Mouse (Mus musculus) forebrain, embryonic 10.5 days (tissue): ENCODE results near the gene Irf2. TPM values are rescaled to one million over a fixed set of nuclear protein-coding genes. Genes with fewer than 3 reads are reported as not detected.

ENCODE experiments used
- DNase-seq: peaks from one replicate; pipeline ENCODE4 v3.0.0-alpha.2; 2017; ENCODE audit warnings: low spot score; ENCODE audit errors: extremely low spot score
- H3K27ac ChIP-seq: fragments of 300-500 bp; sonication (generic); 2 replicates; pipeline ENCODE4 v1.5.1; 2016; ENCODE audit warnings: mild to moderate bottlenecking
- H3K27me3 ChIP-seq: fragments of 300-500 bp; sonication (generic); 2 replicates; pipeline ENCODE4 v1.6.1; 2016; ENCODE audit warnings: mild to moderate bottlenecking; ENCODE audit not compliant: poor library complexity, severe bottlenecking
- H3K36me3 ChIP-seq: fragments of 300-500 bp; sonication (generic); replicated peaks from 2 replicates; pipeline ENCODE4 v1.6.1; 2016; ENCODE audit warnings: mild to moderate bottlenecking, moderate library complexity
- H3K4me1 ChIP-seq: fragments of 300-500 bp; sonication (generic); 2 replicates; pipeline ENCODE4 v1.6.1; 2016
- H3K4me3 ChIP-seq: fragments of 300-500 bp; sonication (generic); 2 replicates; pipeline ENCODE4 v1.5.1; 2016; ENCODE audit warnings: mild to moderate bottlenecking, moderate library complexity
- H3K9me3 ChIP-seq: fragments of 300-500 bp; sonication (generic); 2 replicates; pipeline ENCODE4 v1.6.1; 2016; ENCODE audit warnings: mild to moderate bottlenecking, moderate library complexity
- WGBS: fragments of 180-500 bp; shearing (Covaris S2); methylation state at CpG from one replicate; pipeline ENCODE4 v1.1.7; 2016; 5-methylcytosine and 5-hydroxymethylcytosine counted together
- polyA plus RNA-seq: library from polyadenylated mRNA; unstranded; fragments of >200 nt; fragmentation: Nextera tagmentation; extraction: Ambion mirVana; gene quantifications from 2 replicates; pipeline ENCODE4 v1.2.1, GENCODE M21; 2016

The Irf2 gene
- polyA plus RNA-seq, 1 experiment from 2014 or later, result 7.8 TPM

DNA sequence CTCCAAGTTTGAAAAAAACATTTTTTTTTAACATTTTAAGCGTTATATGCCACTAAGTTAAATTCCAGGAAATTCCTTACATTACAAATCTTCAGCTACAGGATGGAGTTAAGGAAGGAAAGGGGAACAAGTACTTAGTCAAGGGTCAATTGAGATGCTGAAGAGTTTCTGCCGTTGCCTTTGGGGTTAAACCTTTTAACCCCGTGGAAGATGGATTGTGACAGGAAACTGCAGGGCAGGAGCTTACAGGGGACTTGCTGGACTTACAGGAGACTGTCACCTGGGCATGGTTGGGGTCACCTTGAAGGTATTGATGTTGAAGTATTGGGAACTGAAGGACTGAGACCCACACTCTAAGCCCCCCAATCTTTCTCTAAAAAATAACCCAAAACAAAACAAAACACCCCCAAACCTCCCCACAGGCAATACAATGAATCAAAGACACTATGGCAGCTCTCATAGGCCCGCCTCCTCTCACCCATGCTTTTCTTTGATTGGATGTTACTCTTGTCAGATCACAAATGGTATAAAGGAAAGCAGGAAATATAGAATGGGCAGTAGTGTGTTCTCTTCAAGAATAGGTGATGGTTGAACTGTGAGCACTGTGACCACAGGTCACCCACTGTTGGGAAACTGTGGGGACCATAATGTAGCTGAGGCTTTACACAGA, 7.9 kb downstream of the Irf2 start:
- Histone ChIP-seq H3K4me3 (no peak overlapping the region), H3K27me3 (no peaks in the 10 kb centered on the region), H3K9me3 (no peaks in the 10 kb centered on the region), H3K27ac (no peak overlapping the region), H3K36me3 (no peaks in the 10 kb centered on the region), H3K4me1 (peaks cover 25% of the 10 kb centered on the region)
- WGBS, result 55% methylated on average over 4 of the region's 4 CpGs
- DNase-seq, result no peak

DNA sequence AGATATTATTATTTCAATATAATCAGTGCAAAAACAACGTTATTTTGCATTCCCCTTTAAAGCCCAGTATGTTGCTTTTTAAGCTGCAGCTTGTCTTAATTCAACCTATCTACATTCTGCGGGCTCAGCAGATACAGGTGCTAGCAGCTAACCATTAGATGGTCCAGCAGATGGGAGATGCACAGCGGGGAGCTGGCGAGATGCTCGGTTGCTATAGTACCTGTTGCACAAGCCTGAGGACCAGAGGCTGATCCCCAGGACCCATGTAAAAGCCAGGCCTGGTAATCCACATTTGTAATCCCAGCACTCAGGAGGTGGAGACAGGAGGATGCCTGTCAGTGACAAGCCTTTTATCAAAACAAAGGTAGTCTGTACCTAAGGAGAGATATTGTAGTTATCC, 10.5 kb downstream of the Irf2 start:
- Histone ChIP-seq H3K27ac (no peak overlapping the region), H3K4me1 (peaks cover 30% of the 10 kb centered on the region), H3K27me3 (no peaks in the 10 kb centered on the region), H3K36me3 (no peaks in the 10 kb centered on the region), H3K4me3 (no peak overlapping the region), H3K9me3 (no peaks in the 10 kb centered on the region)
- 57% methylated on average over 5 of the region's 5 CpGs for WGBS
- no peak for DNase-seq

DNA sequence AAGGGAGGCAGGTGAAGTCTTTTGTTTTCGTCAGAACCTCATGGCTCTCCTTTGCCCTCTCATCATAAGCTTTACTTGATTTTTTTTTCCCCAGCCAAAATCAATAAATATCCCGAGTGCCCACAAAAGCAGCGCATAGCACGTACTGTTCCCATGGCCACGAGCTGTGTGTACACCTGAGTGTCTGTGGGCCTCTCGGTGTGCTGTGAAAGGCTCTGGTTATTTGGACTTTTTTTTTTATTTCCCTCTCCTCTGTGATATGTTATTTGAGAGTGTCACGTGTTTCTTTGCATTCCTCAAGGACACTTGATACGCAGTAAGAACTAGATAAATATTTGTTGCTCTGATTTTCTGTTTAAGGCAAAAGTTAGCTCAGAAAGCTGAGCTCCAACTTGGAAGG, 11.0 kb downstream of the Irf2 start:
- H3K4me1 ChIP-seq, result peaks cover 30% of the 10 kb centered on the region
- H3K27ac ChIP-seq, result no peak overlapping the region
- H3K36me3 ChIP-seq, result no peaks in the 10 kb centered on the region
- H3K4me3 ChIP-seq, result no peak overlapping the region
- 86% methylated on average over 8 of the region's 8 CpGs for WGBS
- H3K9me3 ChIP-seq, result no peaks in the 10 kb centered on the region
- no peaks in the 10 kb centered on the region for H3K27me3 ChIP-seq
- no peak for DNase-seq

DNA sequence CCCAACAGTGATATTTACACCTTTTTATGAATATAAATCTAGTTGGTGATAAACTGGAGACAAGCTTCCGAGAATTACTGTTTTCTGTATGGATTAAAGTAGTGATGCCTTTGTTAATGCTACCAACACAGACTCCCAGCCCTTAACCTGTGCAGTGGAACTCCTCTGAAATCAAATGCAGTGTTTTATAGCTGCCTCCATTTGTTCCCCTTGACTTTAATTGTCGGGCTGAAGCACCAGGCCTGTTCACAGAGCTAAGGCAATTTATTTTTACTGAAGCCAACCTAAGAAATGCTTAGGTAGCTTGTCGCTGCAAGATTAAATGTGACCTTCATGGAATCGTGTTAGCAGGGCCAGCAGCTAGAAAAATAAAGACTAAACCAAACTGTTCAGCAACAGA, 11.6 kb downstream of the Irf2 start:
- H3K9me3 ChIP-seq, result no peaks in the 10 kb centered on the region
- H3K4me3 ChIP-seq, result no peak overlapping the region
- H3K4me1 ChIP-seq, result peaks cover 30% of the 10 kb centered on the region
- H3K27me3 ChIP-seq, result no peaks in the 10 kb centered on the region
- 86% methylated on average over 4 of the region's 4 CpGs for WGBS
- H3K27ac ChIP-seq, result no peak overlapping the region
- no peak for DNase-seq
- no peaks in the 10 kb centered on the region for H3K36me3 ChIP-seq

DNA sequence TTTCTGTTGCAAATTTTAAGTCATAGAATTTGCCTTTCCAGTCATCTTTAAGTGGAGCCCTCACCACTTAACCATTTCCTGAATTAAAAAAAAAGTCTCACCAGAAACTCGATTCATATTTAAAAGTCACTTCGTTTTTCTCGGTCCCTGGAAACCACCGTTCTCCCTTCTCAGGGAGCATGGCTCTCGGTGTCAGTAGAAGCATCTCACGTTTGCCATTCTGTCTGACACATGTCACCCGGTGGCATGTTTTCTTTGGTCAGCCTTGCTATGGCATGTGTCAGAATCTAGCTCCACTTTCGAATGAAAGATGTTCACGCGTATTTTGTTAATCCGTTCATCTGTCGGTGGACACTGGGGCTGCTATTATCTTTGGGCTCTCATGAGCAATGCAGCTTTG, 13.5 kb downstream of the Irf2 start:
- peaks cover 23% of the 10 kb centered on the region for H3K4me1 ChIP-seq
- no peaks in the 10 kb centered on the region for H3K9me3 ChIP-seq
- no peak overlapping the region for H3K27ac ChIP-seq
- H3K4me3 ChIP-seq, result no peak overlapping the region
- no peak for DNase-seq
- 0 out of 2 replicates have a peak, but pooled peaks cover under 1% of the 10 kb centered on the region for H3K36me3 ChIP-seq
- H3K27me3 ChIP-seq, result no peaks in the 10 kb centered on the region
- WGBS, result 88% methylated on average over 12 of the region's 12 CpGs

DNA sequence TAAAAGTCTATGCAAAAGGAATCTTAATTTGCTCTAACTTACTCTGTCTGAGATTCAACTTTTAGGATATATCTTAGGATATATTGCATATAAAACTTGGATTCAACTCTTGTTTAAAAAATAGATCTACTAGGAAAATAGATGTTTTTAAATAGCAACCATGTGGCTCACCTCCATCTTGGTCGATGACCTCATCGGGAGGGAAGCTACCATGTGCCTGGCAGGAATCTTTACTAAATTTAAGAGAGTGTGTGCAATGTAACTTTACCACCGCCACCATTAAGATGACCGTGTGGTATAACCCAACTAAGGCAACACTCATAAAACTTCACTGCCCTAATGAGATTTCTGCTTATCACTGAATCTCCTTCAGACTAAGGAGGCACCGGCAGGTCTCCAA, 14.8 kb downstream of the Irf2 start:
- 0 out of 2 replicates have a peak, but pooled peaks cover 3% of the 10 kb centered on the region for H3K36me3 ChIP-seq
- DNase-seq, result no peak
- no peaks in the 10 kb centered on the region for H3K27me3 ChIP-seq
- WGBS, result 97% methylated on average over 5 of the region's 5 CpGs
- H3K27ac ChIP-seq, result no peak overlapping the region
- H3K4me1 ChIP-seq, result peaks cover 23% of the 10 kb centered on the region
- H3K4me3 ChIP-seq, result no peak overlapping the region
- no peaks in the 10 kb centered on the region for H3K9me3 ChIP-seq

DNA sequence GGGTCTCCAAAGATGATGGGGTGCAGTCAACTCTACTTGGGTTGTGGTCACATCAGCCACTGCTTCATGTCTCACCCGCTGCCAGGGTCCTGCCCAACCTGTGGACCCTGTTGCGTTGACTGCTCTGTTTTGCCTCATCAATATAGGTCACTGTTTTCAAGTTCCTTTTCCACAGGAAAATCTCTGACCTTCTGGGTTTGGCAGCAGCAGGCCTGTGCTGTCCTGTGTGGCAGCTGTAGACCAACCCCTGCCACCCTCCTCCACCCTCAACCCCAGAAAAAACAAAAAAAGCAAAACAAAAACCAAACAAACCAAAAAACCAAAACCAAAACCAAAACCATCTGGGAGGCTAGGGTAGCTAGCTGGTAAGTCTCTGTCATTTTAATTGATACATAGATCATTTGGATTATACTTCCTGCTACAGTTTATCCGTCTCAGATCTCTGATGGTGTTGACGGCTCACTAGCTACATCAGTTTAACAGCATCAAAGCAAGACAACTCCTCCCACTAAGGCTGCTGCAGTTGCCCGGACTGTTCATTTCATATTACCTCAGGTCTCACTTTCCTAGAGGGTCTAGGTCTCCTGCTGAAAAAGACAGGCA, 16.3 kb downstream of the Irf2 start:
- Histone ChIP-seq H3K27ac (no peak overlapping the region), H3K9me3 (no peaks in the 10 kb centered on the region), H3K27me3 (no peaks in the 10 kb centered on the region), H3K4me3 (no peak overlapping the region), H3K36me3 (0 out of 2 replicates have a peak, but pooled peaks cover 5% of the 10 kb centered on the region), H3K4me1 (peaks cover 15% of the 10 kb centered on the region; the same call in 1 of the 2 replicates)
- DNase-seq, result no peak
- WGBS, result 84% methylated on average over 5 of the region's 5 CpGs

DNA sequence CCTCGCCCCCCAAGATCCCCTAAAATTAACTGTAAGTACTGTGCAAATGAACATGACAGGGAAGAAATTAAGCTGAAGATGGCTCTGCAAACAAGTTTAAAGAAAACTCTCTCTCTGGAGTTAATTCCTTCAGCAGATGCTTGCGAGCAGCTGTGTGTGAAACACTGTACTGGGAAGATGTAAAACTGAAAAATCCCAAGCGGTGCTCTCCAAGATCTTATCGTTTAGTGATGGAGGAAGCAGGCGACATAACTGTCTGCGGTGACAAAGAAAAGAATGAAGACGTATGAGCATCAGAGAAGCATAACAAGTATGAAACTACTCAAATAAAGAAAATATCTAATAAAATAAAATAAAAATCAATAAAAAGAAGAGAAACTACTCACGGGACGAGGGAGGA, 18.1 kb downstream of the Irf2 start:
- Histone ChIP-seq H3K4me3 (no peak overlapping the region), H3K4me1 (peaks cover 5% of the 10 kb centered on the region; the same call in 1 of the 2 replicates), H3K36me3 (0 out of 2 replicates have a peak, but pooled peaks cover 5% of the 10 kb centered on the region), H3K9me3 (no peaks in the 10 kb centered on the region), H3K27ac (no peak overlapping the region), H3K27me3 (no peaks in the 10 kb centered on the region)
- WGBS, result 92% methylated on average over 9 of the region's 9 CpGs
- DNase-seq, result no peak

DNA sequence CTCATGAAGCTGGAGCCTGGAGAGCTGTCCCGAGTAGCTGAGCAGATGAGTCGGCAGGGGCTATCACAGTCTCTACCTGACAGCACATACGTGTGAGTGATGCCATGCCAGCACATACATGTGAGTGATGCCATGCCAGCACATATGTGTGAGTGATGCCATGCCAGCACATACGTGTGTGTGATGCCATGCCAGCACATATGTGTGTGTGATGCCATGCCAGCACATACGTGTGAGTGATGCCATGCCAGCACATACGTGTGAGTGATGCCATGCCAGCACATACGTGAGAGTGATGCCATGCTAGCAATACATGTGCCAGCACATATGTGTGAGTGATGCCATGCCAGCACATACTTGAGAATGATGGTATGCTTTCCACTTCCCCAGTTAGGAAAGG, 18.6 kb downstream of the Irf2 start:
- Histone ChIP-seq H3K36me3 (0 out of 2 replicates have a peak, but pooled peaks cover 5% of the 10 kb centered on the region), H3K9me3 (no peaks in the 10 kb centered on the region)
- no peak for DNase-seq

DNA sequence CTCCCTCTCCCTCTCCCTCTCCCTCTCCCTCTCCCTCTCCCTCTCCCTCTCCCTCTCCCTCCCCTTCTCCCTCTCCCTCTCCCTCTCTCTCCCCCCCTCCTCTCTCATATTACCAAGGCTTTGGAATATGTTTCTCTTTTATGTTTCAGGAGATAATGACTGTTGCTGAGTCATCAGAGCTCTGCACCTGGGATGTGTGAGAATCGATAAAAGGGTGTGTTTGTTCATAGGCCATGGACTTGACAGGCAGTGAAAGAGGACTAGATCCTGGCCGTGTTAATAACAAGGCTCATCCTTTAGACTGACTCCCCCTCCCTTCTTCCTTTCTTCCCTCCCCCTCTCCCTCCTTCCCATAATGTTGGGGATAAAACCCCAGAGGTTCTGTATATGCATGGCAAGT, 19.1 kb downstream of the Irf2 start:
- Histone ChIP-seq H3K27ac (no peak overlapping the region), H3K36me3 (0 out of 2 replicates have a peak, but pooled peaks cover 5% of the 10 kb centered on the region), H3K4me1 (peaks cover 1% of the 10 kb centered on the region; the same call in 1 of the 2 replicates), H3K9me3 (no peaks in the 10 kb centered on the region), H3K27me3 (no peaks in the 10 kb centered on the region), H3K4me3 (no peak overlapping the region)
- 84% methylated on average over 2 of the region's 2 CpGs for WGBS
- no peak for DNase-seq

More for the DNA sequence above, 18.6 kb downstream of the Irf2 start:
- H3K27me3 ChIP-seq, result no peaks in the 10 kb centered on the region
- H3K27ac ChIP-seq, result no peak overlapping the region
- no peak overlapping the region for H3K4me3 ChIP-seq
- WGBS, result 90% methylated on average over 7 of the region's 7 CpGs
- peaks cover 5% of the 10 kb centered on the region; the same call in 1 of the 2 replicates for H3K4me1 ChIP-seq

DNA sequence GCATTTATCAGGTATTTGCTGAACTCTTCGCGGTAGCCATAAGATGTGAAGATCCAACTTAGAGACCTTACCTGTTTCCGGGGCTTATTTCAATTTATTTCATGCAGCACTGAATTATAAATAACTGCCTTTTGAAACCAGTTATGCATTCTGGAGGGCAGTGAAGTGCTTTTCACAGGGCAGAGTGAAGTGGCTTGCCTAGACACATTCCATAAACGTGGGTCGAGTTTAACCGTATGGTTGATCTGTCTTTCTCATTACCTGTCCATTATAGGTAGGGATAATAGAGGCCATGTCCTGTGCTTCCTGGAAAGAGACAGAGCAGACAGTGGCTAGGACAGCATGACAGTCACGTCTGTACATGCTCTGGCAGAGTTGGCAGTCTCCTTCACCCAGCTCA, 20.0 kb downstream of the Irf2 start:
- WGBS, result 93% methylated on average over 7 of the region's 7 CpGs
- no peak overlapping the region for H3K27ac ChIP-seq
- no peak for DNase-seq

DNA sequence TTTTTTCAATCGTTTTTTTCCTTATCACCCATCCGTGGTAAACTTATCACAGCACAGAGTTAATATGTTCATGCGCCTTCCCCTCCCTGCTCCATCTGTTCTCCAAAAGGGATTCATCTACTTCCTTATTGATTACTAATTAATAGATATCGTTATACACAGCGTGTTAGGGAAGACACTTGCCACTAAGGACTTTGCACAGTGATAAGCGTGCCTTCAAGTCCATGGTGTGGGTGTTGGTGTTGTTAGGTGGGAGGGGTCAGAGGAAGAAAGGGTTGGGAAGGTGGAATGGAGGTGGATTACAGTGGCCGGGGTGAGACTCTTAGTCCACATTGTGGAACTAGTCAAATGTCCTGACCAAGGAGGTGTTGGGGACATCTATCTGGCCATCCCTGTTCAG, 21.2 kb downstream of the Irf2 start:
- H3K27me3 ChIP-seq, result no peaks in the 10 kb centered on the region
- no peaks in the 10 kb centered on the region for H3K4me1 ChIP-seq
- no peak for DNase-seq
- no peaks in the 10 kb centered on the region for H3K9me3 ChIP-seq
- WGBS, result 95% methylated on average over 7 of the region's 7 CpGs
- H3K27ac ChIP-seq, result no peak overlapping the region
- H3K4me3 ChIP-seq, result no peak overlapping the region
- H3K36me3 ChIP-seq, result 0 out of 2 replicates have a peak, but pooled peaks cover 5% of the 10 kb centered on the region

More for the DNA sequence above, 20.0 kb downstream of the Irf2 start:
- H3K27me3 ChIP-seq, result no peaks in the 10 kb centered on the region
- H3K4me1 ChIP-seq, result no peaks in the 10 kb centered on the region
- 0 out of 2 replicates have a peak, but pooled peaks cover 5% of the 10 kb centered on the region for H3K36me3 ChIP-seq
- H3K9me3 ChIP-seq, result no peaks in the 10 kb centered on the region
- H3K4me3 ChIP-seq, result no peak overlapping the region

DNA sequence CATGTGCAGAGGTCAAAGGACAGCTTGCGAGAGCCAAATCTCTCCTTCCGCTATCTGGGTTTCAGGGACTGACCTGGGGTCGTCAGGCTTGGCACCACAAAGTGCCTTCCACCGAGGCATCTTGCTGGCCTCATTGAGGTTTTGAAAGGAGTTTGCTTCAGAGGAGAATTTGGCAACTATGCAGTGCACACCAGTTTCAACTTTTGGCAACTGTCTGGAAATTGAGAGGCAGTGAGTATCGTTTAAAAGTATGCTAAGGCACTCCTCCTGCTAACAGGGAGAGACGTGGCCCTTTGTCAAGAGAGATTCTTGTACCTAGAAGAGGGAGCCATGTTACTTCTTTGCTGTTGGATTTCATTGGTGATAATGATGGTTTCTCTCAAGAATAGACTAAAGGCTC, 21.9 kb downstream of the Irf2 start:
- WGBS, result 82% methylated on average over 6 of the region's 6 CpGs

More for the DNA sequence above, 21.9 kb downstream of the Irf2 start:
- Histone ChIP-seq H3K4me3 (no peak overlapping the region), H3K27ac (no peak overlapping the region), H3K4me1 (no peaks in the 10 kb centered on the region), H3K9me3 (no peaks in the 10 kb centered on the region), H3K36me3 (0 out of 2 replicates have a peak, but pooled peaks cover 5% of the 10 kb centered on the region), H3K27me3 (no peaks in the 10 kb centered on the region)
- no peak for DNase-seq
